Mouse (Mus musculus) ES-Bruce4 (cell line): ENCODE measurements around the gene Ube2q1.

Experiments
- EP300 ChIP-seq: IDR thresholded peaks from 2 replicates; pipeline ENCODE4 v1.6.1; 2011; ENCODE audit warnings: low read depth, low read length; ENCODE audit not compliant: insufficient read depth
- POLR2A ChIP-seq: IDR thresholded peaks from one replicate; pipeline ENCODE4 v1.8.1; 2011; ENCODE audit warnings: low read length; ENCODE audit not compliant: insufficient read depth

GRCm38 (mm10) chr3:89776001-89776400, 2.6 kb downstream of the Ube2q1 start:
- TF ChIP-seq POLR2A = no peak
- TF ChIP-seq EP300 = no peak
